Mouse (Mus musculus) small intestine, adult 2 months (tissue): ENCODE data around the gene Gpr37.

ENCODE experiments used
- CTCF ChIP-seq: fragments of 200-500 bp; IDR thresholded peaks from 2 replicates; pipeline ENCODE4 v1.5.1; 2012; ENCODE audit warnings: low read depth, mild to moderate bottlenecking, control low read depth, inconsistent platforms, low read length, moderate library complexity, mixed read lengths; ENCODE audit not compliant: insufficient replicate concordance, insufficient read length; ENCODE audit errors: extremely low read depth
- POLR2A ChIP-seq: fragments of 200-500 bp; IDR thresholded peaks from 2 replicates; pipeline ENCODE4 v1.6.1; 2012; ENCODE audit warnings: low read depth, mild to moderate bottlenecking, control low read depth, inconsistent platforms, low read length, moderate library complexity

DNA sequence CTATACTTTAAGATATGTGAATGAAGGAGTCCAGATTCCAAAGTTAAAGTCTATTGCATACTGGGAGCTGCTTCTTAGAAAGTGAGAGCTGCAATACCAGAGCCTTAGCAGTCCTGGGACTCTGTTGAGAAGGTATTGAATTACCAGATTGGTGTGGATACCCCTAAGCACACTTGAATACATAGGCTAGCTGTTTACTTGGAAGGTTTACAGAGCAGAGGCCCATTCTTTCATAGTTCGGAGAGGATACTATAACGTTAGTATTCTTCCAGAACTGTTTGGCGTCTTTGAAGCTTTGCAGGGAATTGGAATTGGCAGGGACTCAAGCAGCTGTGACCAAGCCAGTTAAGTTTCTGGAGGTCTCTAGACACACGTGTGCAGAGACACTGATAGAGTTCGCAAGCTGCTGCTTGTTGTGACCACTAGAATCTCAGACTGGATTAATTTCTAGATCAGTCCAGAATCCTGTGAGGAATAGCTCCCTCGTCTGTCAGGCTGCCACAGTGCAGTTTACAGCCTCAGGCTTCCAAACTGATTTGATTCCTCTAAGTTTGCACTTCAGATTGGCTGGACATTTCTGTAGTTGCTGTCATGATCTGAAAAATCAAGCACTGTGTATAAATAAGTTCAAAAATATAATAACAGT, 18.8 kb upstream of the Gpr37 start:
- TF ChIP-seq POLR2A (no peak), CTCF (no peak)
